Mouse (Mus musculus): ENCODE results near the gene Usb1.

DNA sequence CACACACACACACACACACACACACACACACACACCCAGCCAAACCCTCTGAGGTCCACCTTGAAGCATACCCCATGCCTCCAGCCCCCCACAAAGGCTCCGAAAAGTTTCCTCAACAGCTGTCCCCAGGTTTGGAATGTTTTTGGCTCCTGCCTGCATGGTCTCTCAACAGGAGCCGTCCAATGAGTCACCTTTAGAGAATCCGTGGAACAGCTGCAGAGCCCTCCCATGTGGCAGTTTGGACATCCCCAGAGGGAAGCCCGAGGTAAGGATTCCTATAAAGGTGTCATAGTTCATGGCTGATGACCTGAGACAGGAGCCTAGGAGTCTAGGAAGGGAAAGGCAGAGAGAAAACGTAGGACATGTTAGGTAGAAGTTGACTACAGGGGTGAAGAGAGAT is 54.0 kb downstream of the Usb1 start:
- TF ChIP-seq CTCF (IDR thresholded peaks at IDR 0.05; ENCODE audit: low read depth) (no peak), EP300 (IDR thresholded peaks at IDR 0.05; ENCODE audit: low read depth) (no peak)

All from liver, postnatal 0 days (tissue).